Mouse (Mus musculus) embryonic facial prominence, embryonic 15.5 days (tissue): ENCODE measurements around the gene Tspan13. TPM values are rescaled to one million over a fixed set of nuclear protein-coding genes. Genes with fewer than 3 reads are reported as not detected.

Experiments
- ATAC-seq: fragments of 200-750 bp; cut with Nextera tagmentation; 2 replicates; pipeline ENCODE4 v1.8.0; 2017; ENCODE audit warnings: low read depth, moderate TSS enrichment; ENCODE audit not compliant: insufficient number of reproducible peaks, low FRiP score, low TSS enrichment
- H3K27ac ChIP-seq: fragments of 300-500 bp; sonication (generic); replicated peaks from 2 replicates; pipeline ENCODE4 v1.5.1; 2015; ENCODE audit warnings: mild to moderate bottlenecking, inconsistent platforms
- H3K27me3 ChIP-seq: fragments of 300-500 bp; sonication (generic); 2 replicates; pipeline ENCODE4 v1.6.1; 2015; ENCODE audit warnings: inconsistent platforms
- H3K36me3 ChIP-seq: fragments of 300-500 bp; sonication (generic); 2 replicates; pipeline ENCODE4 v1.6.1; 2015; ENCODE audit warnings: mild to moderate bottlenecking, inconsistent platforms
- H3K4me1 ChIP-seq: fragments of 300-500 bp; sonication (generic); 2 replicates; pipeline ENCODE4 v1.6.1; 2015; ENCODE audit warnings: inconsistent platforms
- H3K4me2 ChIP-seq: fragments of 300-500 bp; sonication (generic); replicated peaks from 2 replicates; pipeline ENCODE4 v1.6.1; 2015; ENCODE audit warnings: mild to moderate bottlenecking, inconsistent platforms
- H3K4me3 ChIP-seq: fragments of 300-500 bp; sonication (generic); replicated peaks from 2 replicates; pipeline ENCODE4 v1.5.1; 2015; ENCODE audit warnings: mild to moderate bottlenecking, inconsistent platforms
- H3K9ac ChIP-seq: fragments of 300-500 bp; sonication (generic); 2 replicates; pipeline ENCODE4 v1.6.1; 2015; ENCODE audit warnings: inconsistent platforms
- H3K9me3 ChIP-seq: fragments of 300-500 bp; sonication (generic); replicated peaks from 2 replicates; pipeline ENCODE4 v1.6.1; 2016; ENCODE audit warnings: inconsistent platforms
- WGBS: fragments of 180-500 bp; shearing (Covaris S2); methylation state at CpG from one replicate; pipeline ENCODE4 v1.1.7; 2015; 5-methylcytosine and 5-hydroxymethylcytosine counted together
- polyA plus RNA-seq: library from polyadenylated mRNA; unstranded; fragments of >200 nt; fragmentation: Nextera tagmentation; extraction: Ambion mirVana; gene quantifications from 2 replicates; pipeline ENCODE4 v1.2.1, GENCODE M21; 2015

Gene Tspan13
- polyA plus RNA-seq, 1 experiment from 2014 or later, result 66.5 TPM

DNA sequence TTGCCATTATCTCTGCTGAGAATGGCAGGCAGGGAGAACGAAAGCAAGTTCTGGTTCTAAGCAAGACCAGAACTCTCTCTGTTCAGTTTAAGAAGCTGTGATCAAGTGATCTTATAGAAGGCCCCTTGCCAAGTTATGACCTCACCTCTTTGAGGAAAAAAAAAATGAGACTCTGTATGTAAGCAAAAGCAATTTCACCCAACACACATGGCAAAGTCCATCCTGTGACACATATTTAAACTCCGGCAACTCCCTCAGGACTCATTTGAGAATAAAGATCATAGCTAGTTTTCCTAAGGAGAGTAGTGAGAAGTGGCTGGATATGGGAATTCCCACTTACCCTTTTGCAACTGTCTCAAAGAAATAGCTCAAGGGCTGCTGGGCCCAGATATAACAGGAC, 34.7 kb downstream of the Tspan13 start:
- no peak for ATAC-seq
- Histone ChIP-seq H3K9me3 (no peaks in the 10 kb centered on the region), H3K4me3 (no peak overlapping the region), H3K4me2 (no peak overlapping the region), H3K27ac (no peak overlapping the region), H3K36me3 (no peaks in the 10 kb centered on the region), H3K27me3 (no peaks in the 10 kb centered on the region), H3K4me1 (no peaks in the 10 kb centered on the region), H3K9ac (no peak overlapping the region)
- 62% methylated on average over 2 of the region's 2 CpGs for WGBS

- Histone ChIP-seq H3K9me3 (no peaks in the 10 kb centered on the region), H3K27ac (no peak overlapping the region), H3K4me1 (no peaks in the 10 kb centered on the region), H3K27me3 (no peaks in the 10 kb centered on the region), H3K9ac (no peak overlapping the region), H3K4me3 (no peak overlapping the region), H3K4me2 (no peak overlapping the region), H3K36me3 (no peaks in the 10 kb centered on the region)
- 67% methylated on average over 4 of the region's 4 CpGs for WGBS
- no peak for ATAC-seq
Measured at GRCm38 (mm10) chr12:36004714-36005113, 37.6 kb downstream of the Tspan13 start.

GRCm38 (mm10) chr12:35995799-35996198, 46.5 kb downstream of the Tspan13 start:
- no peak for ATAC-seq
- Histone ChIP-seq H3K9ac (no peak overlapping the region), H3K36me3 (no peaks in the 10 kb centered on the region)

DNA sequence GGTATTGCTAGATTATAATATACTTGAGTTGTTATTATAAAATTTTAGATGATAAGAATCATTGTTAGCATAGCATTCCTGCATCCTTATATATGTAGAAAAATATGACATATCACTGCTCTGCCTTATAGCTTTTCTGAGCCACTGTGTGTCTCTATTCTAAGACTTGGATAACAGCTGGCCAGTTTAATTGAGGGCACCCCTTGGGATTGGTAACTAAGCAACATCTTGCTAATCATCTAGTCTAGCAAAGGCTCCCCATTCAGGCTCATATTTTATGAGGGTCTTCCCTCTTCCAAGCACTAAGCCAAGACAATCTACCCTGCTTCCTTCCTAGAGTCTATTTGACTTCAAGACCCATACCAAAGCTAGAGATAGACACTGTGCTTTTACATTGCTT, 48.2 kb downstream of the Tspan13 start:
- no peak overlapping the region for H3K4me2 ChIP-seq
- H3K4me3 ChIP-seq, result no peak overlapping the region
- H3K4me1 ChIP-seq, result no peaks in the 10 kb centered on the region
- H3K9ac ChIP-seq, result no peak overlapping the region
- no peak for ATAC-seq
- H3K27me3 ChIP-seq, result no peaks in the 10 kb centered on the region
- H3K9me3 ChIP-seq, result no peaks in the 10 kb centered on the region
- no peak overlapping the region for H3K27ac ChIP-seq
- H3K36me3 ChIP-seq, result no peaks in the 10 kb centered on the region

More at GRCm38 (mm10) chr12:35995799-35996198, 46.5 kb downstream of the Tspan13 start:
- no peak overlapping the region for H3K4me3 ChIP-seq
- no peaks in the 10 kb centered on the region for H3K27me3 ChIP-seq
- H3K27ac ChIP-seq, result no peak overlapping the region
- no peaks in the 10 kb centered on the region for H3K4me1 ChIP-seq
- no peak overlapping the region for H3K4me2 ChIP-seq
- 29% methylated on average over 5 of the region's 5 CpGs for WGBS
- H3K9me3 ChIP-seq, result no peaks in the 10 kb centered on the region

DNA sequence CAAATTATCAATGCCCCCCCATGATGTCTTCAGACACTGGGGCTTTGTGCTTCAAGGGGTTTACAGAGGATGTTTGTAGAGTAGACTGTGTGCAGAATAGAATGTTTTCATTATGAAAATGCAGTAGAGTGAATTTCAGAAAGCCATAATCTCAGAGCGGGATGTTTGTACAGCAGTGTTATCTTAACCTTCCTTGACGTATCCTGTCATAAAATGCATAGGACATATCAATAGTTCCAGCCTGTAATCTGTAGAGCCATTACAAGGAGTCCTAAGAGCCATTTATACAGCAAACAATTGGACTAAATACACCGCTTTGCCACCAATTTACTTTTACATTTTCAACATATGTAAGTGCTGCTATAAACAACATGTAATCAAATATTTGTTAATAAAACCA, 48.7 kb downstream of the Tspan13 start:
- no peaks in the 10 kb centered on the region for H3K36me3 ChIP-seq
- ATAC-seq, result no peak
- no peak overlapping the region for H3K27ac ChIP-seq
- no peak overlapping the region for H3K9ac ChIP-seq
- no peaks in the 10 kb centered on the region for H3K9me3 ChIP-seq
- no peaks in the 10 kb centered on the region for H3K27me3 ChIP-seq
- no peaks in the 10 kb centered on the region for H3K4me1 ChIP-seq
- 77% methylated on average over 3 of the region's 3 CpGs for WGBS
- no peak overlapping the region for H3K4me2 ChIP-seq
- H3K4me3 ChIP-seq, result no peak overlapping the region

GRCm38 (mm10) chr12:35992711-35993110, 49.6 kb downstream of the Tspan13 start, which contains the start of gene Agr2:
Gene Agr2 (plus strand): TSS chr12:35992907.
- Histone ChIP-seq H3K9me3 (no peaks in the 10 kb centered on the region), H3K4me2 (no peak within 1 kb of the TSS), H3K4me1 (no peaks in the 10 kb centered on the region), H3K9ac (no peak within 1 kb of the TSS), H3K4me3 (no peak within 1 kb of the TSS), H3K27ac (no peak within 1 kb of the TSS), H3K27me3 (no peaks in the 10 kb centered on the region), H3K36me3 (no peaks in the 10 kb centered on the region)
- WGBS, result 55% methylated on average over 9 of the region's 9 CpGs
- ATAC-seq, result peak; percentile 54; the same call in 1 of the 2 replicates

GRCm38 (mm10) chr12:35984743-35985142, 57.6 kb downstream of the Tspan13 start:
- WGBS, result 79% methylated on average over 5 of the region's 5 CpGs
- Histone ChIP-seq H3K27me3 (no peaks in the 10 kb centered on the region), H3K4me3 (no peak overlapping the region), H3K27ac (no peak overlapping the region), H3K4me1 (0 out of 2 replicates have a peak, but pooled peaks cover 4% of the 10 kb centered on the region), H3K4me2 (no peak overlapping the region), H3K36me3 (no peaks in the 10 kb centered on the region), H3K9me3 (no peaks in the 10 kb centered on the region), H3K9ac (no peak overlapping the region)
- no peak for ATAC-seq

- WGBS, result 86% methylated on average over 9 of the region's 9 CpGs
- Histone ChIP-seq H3K4me2 (no peak overlapping the region), H3K27ac (no peak overlapping the region), H3K9me3 (no peaks in the 10 kb centered on the region), H3K36me3 (no peaks in the 10 kb centered on the region), H3K9ac (no peak overlapping the region), H3K4me3 (no peak overlapping the region), H3K27me3 (no peaks in the 10 kb centered on the region), H3K4me1 (0 out of 2 replicates have a peak, but pooled peaks cover 4% of the 10 kb centered on the region)
- ATAC-seq, result no peak
Measured at GRCm38 (mm10) chr12:35983472-35983871, 58.8 kb downstream of the Tspan13 start.

GRCm38 (mm10) chr12:35981732-35982360, 60.5 kb downstream of the Tspan13 start:
- H3K9me3 ChIP-seq, result no peaks in the 10 kb centered on the region
- H3K4me1 ChIP-seq, result 0 out of 2 replicates have a peak, but pooled peaks cover 4% of the 10 kb centered on the region
- ATAC-seq, result no peak
- H3K4me3 ChIP-seq, result no peak overlapping the region
- no peaks in the 10 kb centered on the region for H3K27me3 ChIP-seq
- H3K36me3 ChIP-seq, result no peaks in the 10 kb centered on the region
- H3K9ac ChIP-seq, result no peak overlapping the region
- no peak overlapping the region for H3K27ac ChIP-seq
- H3K4me2 ChIP-seq, result no peak overlapping the region
- WGBS, result 49% methylated on average over 6 of the region's 6 CpGs

DNA sequence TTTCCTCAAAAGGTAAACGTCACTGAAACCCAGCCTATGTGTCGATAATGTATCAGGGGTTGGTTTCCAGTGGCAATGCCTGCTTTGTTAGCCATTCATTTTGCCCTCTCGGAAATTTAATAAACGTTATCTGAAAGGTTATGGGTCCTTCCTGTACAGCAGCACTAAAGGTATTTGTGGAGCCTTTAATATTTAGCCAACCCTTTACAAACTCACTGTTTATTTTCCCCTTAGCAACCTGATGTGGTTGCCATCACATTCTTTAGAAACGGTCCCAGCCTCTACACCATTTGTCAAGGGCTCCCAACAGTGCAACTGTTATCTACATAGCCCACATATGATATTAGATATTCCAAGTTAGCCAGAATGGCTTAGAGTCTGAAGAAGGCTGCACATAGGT, 62.7 kb downstream of the Tspan13 start:
- H3K27me3 ChIP-seq, result no peaks in the 10 kb centered on the region
- no peak for ATAC-seq
- no peaks in the 10 kb centered on the region for H3K36me3 ChIP-seq
- no peak overlapping the region for H3K9ac ChIP-seq
- no peak overlapping the region for H3K4me3 ChIP-seq
- H3K4me1 ChIP-seq, result 0 out of 2 replicates have a peak, but pooled peaks cover 4% of the 10 kb centered on the region
- WGBS, result 84% methylated on average over 5 of the region's 5 CpGs
- no peak overlapping the region for H3K27ac ChIP-seq
- no peak overlapping the region for H3K4me2 ChIP-seq
- no peaks in the 10 kb centered on the region for H3K9me3 ChIP-seq

DNA sequence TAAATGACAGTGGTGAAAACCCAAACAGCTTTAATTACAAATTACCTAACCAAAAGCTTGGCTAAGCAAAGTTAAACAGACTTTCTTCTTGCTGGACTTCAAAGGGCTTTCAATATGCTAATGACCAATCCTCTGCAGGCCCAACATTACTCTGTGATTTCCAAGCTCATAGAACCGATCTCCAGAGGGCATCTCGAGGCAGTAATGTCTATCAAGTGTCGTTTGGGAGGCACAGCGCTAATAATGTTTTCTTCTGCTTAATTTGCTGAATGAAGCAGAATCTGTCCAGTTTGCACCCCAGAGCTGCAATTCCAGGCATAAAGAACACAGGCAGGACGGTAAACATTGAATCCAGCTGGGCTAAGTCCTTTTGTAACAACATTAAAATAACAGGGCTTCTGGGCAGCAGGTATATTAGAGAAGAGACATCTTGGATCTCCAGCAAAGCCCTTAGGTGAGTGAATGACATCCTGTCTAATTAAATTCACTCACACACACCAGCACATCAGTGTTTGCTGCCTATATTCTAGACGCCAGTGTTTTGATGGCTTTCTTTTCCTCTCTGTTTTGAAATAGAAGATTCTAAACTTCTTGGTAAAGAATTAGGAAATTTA, 64.6 kb downstream of the Tspan13 start:
- WGBS, result 34% methylated on average over 6 of the region's 6 CpGs
- no peaks in the 10 kb centered on the region for H3K9me3 ChIP-seq
- ATAC-seq, result no peak
- no peaks in the 10 kb centered on the region for H3K27me3 ChIP-seq
- H3K4me3 ChIP-seq, result no peak overlapping the region
- H3K4me2 ChIP-seq, result no peak overlapping the region
- no peak overlapping the region for H3K9ac ChIP-seq
- no peaks in the 10 kb centered on the region for H3K36me3 ChIP-seq
- H3K27ac ChIP-seq, result no peak overlapping the region
- H3K4me1 ChIP-seq, result 0 out of 2 replicates have a peak, but pooled peaks cover 4% of the 10 kb centered on the region

DNA sequence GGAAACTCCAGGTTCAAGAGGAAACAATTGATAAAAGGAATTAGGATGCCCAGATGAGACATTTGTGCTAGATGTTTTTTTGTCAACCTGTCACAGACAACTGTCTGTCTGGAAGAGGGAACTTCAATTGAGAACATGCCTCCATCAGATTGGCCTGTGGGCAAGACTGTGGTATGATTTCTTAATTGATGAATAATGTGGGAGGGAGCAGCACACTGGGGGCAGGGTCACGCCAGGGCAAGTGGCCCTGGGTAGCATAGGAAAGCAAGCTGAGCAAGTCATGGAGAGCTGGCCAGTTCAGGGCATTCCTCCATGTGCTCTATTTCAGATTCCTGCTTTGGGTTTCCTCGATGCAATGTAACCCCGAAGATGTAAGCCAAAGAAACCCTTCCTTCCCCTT, 66.4 kb downstream of the Tspan13 start:
- ATAC-seq, result no peak
- Histone ChIP-seq H3K36me3 (no peaks in the 10 kb centered on the region), H3K4me1 (no peaks in the 10 kb centered on the region), H3K4me2 (no peak overlapping the region), H3K9ac (no peak overlapping the region), H3K4me3 (no peak overlapping the region), H3K27me3 (no peaks in the 10 kb centered on the region), H3K27ac (no peak overlapping the region), H3K9me3 (no peaks in the 10 kb centered on the region)
- 74% methylated on average over 3 of the region's 3 CpGs for WGBS
